Mouse (Mus musculus) testis, adult 2 months (tissue): ENCODE measurements around the gene AC129217.1. TPM values are rescaled to one million over a fixed set of nuclear protein-coding genes. Genes with fewer than 3 reads are reported as not detected.

Source experiments
- H3K27ac ChIP-seq: fragments of 200-500 bp; 2 replicates; pipeline ENCODE4 v1.5.1; 2012; ENCODE audit warnings: low read depth, low read length; ENCODE audit not compliant: control insufficient read depth, insufficient read depth
- H3K27me3 ChIP-seq: fragments of 200-500 bp; 2 replicates; pipeline ENCODE4 v1.6.1; 2012; ENCODE audit warnings: mild to moderate bottlenecking, low read length, moderate library complexity; ENCODE audit not compliant: control insufficient read depth, insufficient read depth
- H3K36me3 ChIP-seq: fragments of 200-500 bp; 2 replicates; pipeline ENCODE4 v1.6.1; 2012; ENCODE audit warnings: mild to moderate bottlenecking, low read length; ENCODE audit not compliant: control insufficient read depth, insufficient read depth
- H3K4me1 ChIP-seq: fragments of 200-500 bp; 2 replicates; pipeline ENCODE4 v1.6.1; 2012; ENCODE audit warnings: low read length; ENCODE audit not compliant: control insufficient read depth, insufficient read depth
- H3K4me3 ChIP-seq: fragments of 200-500 bp; 2 replicates; pipeline ENCODE4 v1.5.1; 2012; ENCODE audit warnings: low read depth, mild to moderate bottlenecking, low read length, moderate library complexity, mixed read lengths; ENCODE audit not compliant: control insufficient read depth
- CTCF ChIP-seq: fragments of 200-500 bp; IDR thresholded peaks from 2 replicates; pipeline ENCODE4 v1.5.1; 2012; ENCODE audit warnings: low read depth, mild to moderate bottlenecking, inconsistent platforms, low read length, moderate library complexity; ENCODE audit not compliant: control insufficient read depth, insufficient read depth, insufficient replicate concordance
- POLR2A ChIP-seq: fragments of 200-500 bp; IDR thresholded peaks from 2 replicates; pipeline ENCODE4 v1.6.1; 2012; ENCODE audit warnings: low read depth, mild to moderate bottlenecking, inconsistent platforms, low read length, moderate library complexity; ENCODE audit not compliant: control insufficient read depth
- polyA plus RNA-seq: library from polyadenylated mRNA; depleted of rRNA; stranded (reverse); fragments of >200 nt; gene quantifications from 2 replicates; pipeline ENCODE4 v1.2.3, GENCODE M21; 2012

Gene AC129217.1
- polyA plus RNA-seq, 1 experiment = 1.9 TPM

- peak within 1 kb of the TSS; percentile 98 for H3K4me3 ChIP-seq
- H3K4me1 ChIP-seq = peaks cover 7% of the 10 kb centered on the region
- H3K27ac ChIP-seq = peak within 1 kb of the TSS; percentile 98
- peak; percentile 55 for TF ChIP-seq POLR2A
- TF ChIP-seq CTCF = no peak
- no peaks in the 10 kb centered on the region for H3K36me3 ChIP-seq
- H3K27me3 ChIP-seq = no peaks in the 10 kb centered on the region
These were observed 27.3 kb upstream of the AC129217.1 start, which contains the start of gene Zbtb3 for GRCm38 (mm10) chr19:8802130-8802821. TSS of gene Zbtb3 (plus strand) at chr19:8802555.

- TF ChIP-seq POLR2A (no peak), CTCF (no peak)
- peak overlapping the region; percentile 98 for H3K4me3 ChIP-seq
- peak overlapping the region; percentile 98 for H3K27ac ChIP-seq
- H3K4me1 ChIP-seq = peaks cover 7% of the 10 kb centered on the region
- no peaks in the 10 kb centered on the region for H3K27me3 ChIP-seq
- H3K36me3 ChIP-seq = no peaks in the 10 kb centered on the region
These were observed 26.3 kb upstream of the AC129217.1 start for GRCm38 (mm10) chr19:8803204-8803780.

- Histone ChIP-seq H3K27ac (no peak overlapping the region), H3K4me1 (peaks cover 7% of the 10 kb centered on the region), H3K36me3 (no peaks in the 10 kb centered on the region), H3K4me3 (peak overlapping the region; percentile 98), H3K27me3 (no peaks in the 10 kb centered on the region)
- no peak for TF ChIP-seq CTCF
- peak; percentile 19; the same call in 1 of the 2 replicates for TF ChIP-seq POLR2A
These were observed 25.5 kb upstream of the AC129217.1 start for GRCm38 (mm10) chr19:8803879-8804660.

GRCm38 (mm10) chr19:8806810-8807209 is 22.8 kb upstream of the AC129217.1 start:
- Histone ChIP-seq H3K36me3 (peaks cover 4% of the 10 kb centered on the region; the same call in 1 of the 2 replicates), H3K27ac (no peak overlapping the region), H3K4me3 (no peak overlapping the region), H3K4me1 (peaks cover 7% of the 10 kb centered on the region), H3K27me3 (no peaks in the 10 kb centered on the region)
- TF ChIP-seq CTCF (no peak), POLR2A (no peak)

GRCm38 (mm10) chr19:8815812-8816211 is 13.8 kb upstream of the AC129217.1 start:
- TF ChIP-seq CTCF = no peak
- Histone ChIP-seq H3K4me1 (peaks cover 4% of the 10 kb centered on the region), H3K36me3 (peaks cover 5% of the 10 kb centered on the region), H3K27ac (no peak overlapping the region), H3K27me3 (no peaks in the 10 kb centered on the region), H3K4me3 (no peak overlapping the region)

- TF ChIP-seq CTCF (no peak), POLR2A (no peak)
- Histone ChIP-seq H3K36me3 (peaks cover 2% of the 10 kb centered on the region), H3K27ac (no peak overlapping the region), H3K4me3 (no peak overlapping the region), H3K27me3 (no peaks in the 10 kb centered on the region), H3K4me1 (peaks cover 7% of the 10 kb centered on the region)
These were observed 12.6 kb upstream of the AC129217.1 start for GRCm38 (mm10) chr19:8817001-8817400.

- peaks cover 7% of the 10 kb centered on the region for H3K4me1 ChIP-seq
- H3K36me3 ChIP-seq = peaks cover 4% of the 10 kb centered on the region
- H3K27ac ChIP-seq = peak overlapping the region; percentile 96
- TF ChIP-seq CTCF = no peak
- TF ChIP-seq POLR2A = no peak
- no peaks in the 10 kb centered on the region for H3K27me3 ChIP-seq
- H3K4me3 ChIP-seq = peak overlapping the region; percentile 90
These were observed 11.2 kb upstream of the AC129217.1 start for GRCm38 (mm10) chr19:8818301-8818798.
